Mouse (Mus musculus) midbrain, embryonic 11.5 days (tissue): ENCODE measurements at regions not wholly inside any gene's neighbourhood (a gene's known extent, or its start where the extent isn't known, plus 50 kb on each side); places are given as distances from the start of the nearest gene placed in this dataset.
A peak's percentile ranks its signal among the peaks of the same experiment; 100 is the strongest.

Experiments
- ATAC-seq: fragments of 200-750 bp; cut with Nextera tagmentation; 2 replicates; pipeline ENCODE4 v1.8.0; 2017; ENCODE audit warnings: moderate TSS enrichment, moderate library complexity; ENCODE audit not compliant: low FRiP score
- DNase-seq: peaks from one replicate; pipeline ENCODE4 v3.0.0; 2015; ENCODE audit warnings: low spot score; ENCODE audit errors: missing footprints
- H3K27ac ChIP-seq: fragments of 300-500 bp; sonication (generic); 2 replicates; pipeline ENCODE4 v1.5.1; 2014; ENCODE audit warnings: low read depth, low read length
- H3K27me3 ChIP-seq: fragments of 300-500 bp; sonication (generic); 2 replicates; pipeline ENCODE4 v1.6.1; 2014; ENCODE audit warnings: mild to moderate bottlenecking, low read length, moderate library complexity, mixed read lengths; ENCODE audit not compliant: control insufficient read depth, insufficient read depth
- H3K36me3 ChIP-seq: fragments of 300-500 bp; sonication (generic); 2 replicates; pipeline ENCODE4 v1.6.1; 2014; ENCODE audit warnings: mild to moderate bottlenecking, low read length, moderate library complexity, mixed read lengths; ENCODE audit not compliant: control insufficient read depth, insufficient read depth
- H3K4me1 ChIP-seq: fragments of 300-500 bp; sonication (generic); 2 replicates; pipeline ENCODE4 v1.6.1; 2014; ENCODE audit warnings: low read length; ENCODE audit not compliant: control insufficient read depth, insufficient read depth
- H3K4me2 ChIP-seq: fragments of 300-500 bp; sonication (generic); 2 replicates; pipeline ENCODE4 v1.6.1; 2014; ENCODE audit warnings: mild to moderate bottlenecking, moderate library complexity
- H3K4me3 ChIP-seq: fragments of 300-500 bp; sonication (generic); 2 replicates; pipeline ENCODE4 v1.5.1; 2014; ENCODE audit warnings: low read depth, low read length
- H3K9ac ChIP-seq: fragments of 300-500 bp; sonication (generic); 2 replicates; pipeline ENCODE4 v1.6.1; 2014; ENCODE audit warnings: low read length
- H3K9me3 ChIP-seq: fragments of 300-500 bp; sonication (generic); 2 replicates; pipeline ENCODE4 v1.6.1; 2016; ENCODE audit warnings: low read length; ENCODE audit not compliant: control insufficient read depth
- WGBS: fragments of 180-500 bp; shearing (Covaris S2); extraction: QIAGEN DNeasy Blood & Tissue Kit; methylation state at CpG from one replicate; pipeline ENCODE4 v1.1.7; 2014; 5-methylcytosine and 5-hydroxymethylcytosine counted together

DNA sequence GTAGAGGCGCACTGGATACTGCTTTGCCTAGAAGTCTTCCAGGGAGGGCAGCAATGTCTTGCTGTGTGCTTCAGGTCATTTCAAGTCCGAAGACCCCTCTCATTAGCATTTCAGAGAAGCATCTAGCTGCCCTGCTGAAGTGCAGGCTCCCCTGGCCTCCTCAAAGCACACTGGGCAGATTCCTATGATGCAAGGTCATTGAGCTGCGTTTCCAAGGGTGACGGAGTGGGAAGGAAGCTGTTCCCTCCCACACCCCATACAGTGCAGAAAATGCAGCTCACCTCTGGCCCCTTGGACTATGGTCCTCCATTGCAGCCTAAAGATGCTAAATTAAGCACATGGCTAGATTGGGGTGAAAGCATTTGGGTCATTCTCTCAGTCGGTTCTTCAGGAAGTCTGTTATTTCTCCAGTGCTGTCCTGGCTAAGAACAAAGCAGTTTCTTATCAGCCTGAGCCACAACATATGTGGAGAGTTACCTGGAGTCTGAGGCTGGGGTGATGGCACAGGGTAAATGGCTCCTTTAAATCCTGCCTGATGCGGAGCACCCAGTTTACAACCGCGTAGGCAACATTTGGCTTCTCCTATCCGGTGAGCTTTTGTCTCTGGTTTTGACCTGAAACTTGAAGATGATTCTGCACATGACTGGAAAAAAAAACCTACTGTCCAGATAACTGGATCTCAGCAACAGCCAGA, 52.6 kb upstream of the Parp11 start:
- DNase-seq (no peak), ATAC-seq (peak; percentile 93)
- Histone ChIP-seq H3K9me3 (no peaks in the 10 kb centered on the region), H3K9ac (peak overlapping the region; percentile 3; the same call in 1 of the 2 replicates), H3K27me3 (no peaks in the 10 kb centered on the region), H3K4me3 (no peak overlapping the region), H3K36me3 (no peaks in the 10 kb centered on the region), H3K4me2 (peak overlapping the region; percentile 1; the same call in 1 of the 2 replicates), H3K4me1 (peaks cover 21% of the 10 kb centered on the region), H3K27ac (peak overlapping the region; percentile 60)
- WGBS = 24% methylated on average over 9 of the region's 9 CpGs
